Mouse (Mus musculus): ENCODE measurements around the gene Thsd4.

GRCm38 (mm10) chr9:60307469-60307868 is 214.4 kb downstream of the Thsd4 start:
- no peak for TF ChIP-seq CTCF (IDR thresholded peaks at IDR 0.05; ENCODE audit: low read depth)
- no peak for TF ChIP-seq EP300 (IDR thresholded peaks at IDR 0.05; ENCODE audit: low read depth)
